Mouse (Mus musculus) heart, postnatal 0 days (tissue): ENCODE data around the gene Vps52.

Source experiments
- CTCF ChIP-seq: IDR thresholded peaks from 2 replicates; pipeline ENCODE4 v1.5.1; 2016; ENCODE audit warnings: antibody characterized with exemption, control low read depth, low read depth
- EP300 ChIP-seq: IDR thresholded peaks from 2 replicates; pipeline ENCODE4 v1.6.1; 2016; ENCODE audit warnings: antibody characterized with exemption, low read depth

GRCm38 (mm10) chr17:33943454-33943853 lies 12.2 kb upstream of the Vps52 start:
- TF ChIP-seq CTCF (no peak), EP300 (no peak)
